Mouse (Mus musculus): ENCODE measurements at regions not wholly inside any gene's neighbourhood (a gene's known extent, or its start where the extent isn't known, plus 50 kb on each side); places are given as distances from the start of the nearest gene placed in this dataset.
A peak's percentile ranks its signal among the peaks of the same experiment; 100 is the strongest.

- DNase-seq: no peak
These were observed 1222.2 kb upstream of the Flrt2 start for GRCm38 (mm10) chr12:94469850-94470249.

DNA sequence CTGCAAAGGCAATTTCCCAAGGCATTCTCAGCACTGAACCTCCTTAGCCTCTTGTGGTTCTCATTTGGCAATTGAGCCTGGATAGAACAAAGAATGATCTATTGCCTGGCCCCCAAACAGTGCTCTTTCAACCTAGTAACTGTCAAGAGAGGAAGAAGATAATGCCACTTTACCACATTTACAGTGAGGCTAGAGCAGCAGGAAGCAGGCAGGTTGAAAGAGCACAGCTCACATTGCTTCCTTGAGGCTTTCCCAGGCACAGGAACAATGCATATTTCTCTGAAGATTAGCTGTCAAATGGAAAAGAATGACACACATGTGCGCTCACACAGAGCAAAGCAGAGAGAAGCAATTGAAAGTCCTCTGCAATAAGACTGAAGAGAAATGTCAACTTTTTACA lies 1221.0 kb upstream of the Flrt2 start:
- DNase-seq: peak in 1 of 2 experiments; percentile 11

DNA sequence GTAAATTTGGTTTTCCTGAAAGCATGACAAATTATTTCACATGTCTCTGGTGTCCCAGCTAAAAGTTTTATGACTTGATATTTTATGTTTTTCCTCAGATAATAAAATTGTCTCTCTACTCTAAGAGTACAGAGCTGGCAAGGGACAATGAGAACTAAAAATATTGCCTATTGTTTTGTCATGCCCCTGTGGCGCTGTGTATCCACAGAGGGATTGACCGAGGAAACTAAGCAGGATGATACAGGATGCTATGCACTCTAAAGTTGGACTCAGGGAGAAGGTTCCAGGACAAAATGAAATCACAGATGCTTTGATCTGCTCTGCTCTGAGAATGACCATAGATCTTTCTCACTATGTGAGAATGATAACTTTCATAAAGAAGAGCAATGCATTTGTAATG lies 1203.3 kb upstream of the Flrt2 start:
- DNase-seq: no peak

DNA sequence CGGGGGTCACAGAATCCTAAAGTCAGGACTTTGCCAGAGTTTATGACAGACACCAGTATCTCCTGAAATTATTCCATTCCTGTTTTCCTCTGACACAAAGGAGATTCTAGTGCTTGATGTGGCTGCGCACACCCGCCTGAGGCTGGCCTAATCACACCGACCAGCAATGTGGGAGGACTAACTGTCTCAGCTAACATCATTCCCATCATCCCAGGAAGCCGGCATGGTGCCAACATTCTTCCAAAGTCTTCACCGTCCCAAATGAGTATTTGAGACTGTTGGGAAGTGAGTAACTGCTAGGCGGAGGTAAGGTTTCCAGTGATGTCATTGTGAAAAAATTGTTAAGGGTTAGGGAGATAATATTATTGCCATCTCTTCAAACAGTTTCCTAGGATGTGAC lies 1183.9 kb upstream of the Flrt2 start:
- no peak for DNase-seq

GRCm38 (mm10) chr12:94509855-94510254 lies 1182.2 kb upstream of the Flrt2 start:
- peak; percentile 1 to 5 for DNase-seq

- no peak for DNase-seq
These were observed 1147.3 kb upstream of the Flrt2 start for GRCm38 (mm10) chr12:94544706-94545105.

DNA sequence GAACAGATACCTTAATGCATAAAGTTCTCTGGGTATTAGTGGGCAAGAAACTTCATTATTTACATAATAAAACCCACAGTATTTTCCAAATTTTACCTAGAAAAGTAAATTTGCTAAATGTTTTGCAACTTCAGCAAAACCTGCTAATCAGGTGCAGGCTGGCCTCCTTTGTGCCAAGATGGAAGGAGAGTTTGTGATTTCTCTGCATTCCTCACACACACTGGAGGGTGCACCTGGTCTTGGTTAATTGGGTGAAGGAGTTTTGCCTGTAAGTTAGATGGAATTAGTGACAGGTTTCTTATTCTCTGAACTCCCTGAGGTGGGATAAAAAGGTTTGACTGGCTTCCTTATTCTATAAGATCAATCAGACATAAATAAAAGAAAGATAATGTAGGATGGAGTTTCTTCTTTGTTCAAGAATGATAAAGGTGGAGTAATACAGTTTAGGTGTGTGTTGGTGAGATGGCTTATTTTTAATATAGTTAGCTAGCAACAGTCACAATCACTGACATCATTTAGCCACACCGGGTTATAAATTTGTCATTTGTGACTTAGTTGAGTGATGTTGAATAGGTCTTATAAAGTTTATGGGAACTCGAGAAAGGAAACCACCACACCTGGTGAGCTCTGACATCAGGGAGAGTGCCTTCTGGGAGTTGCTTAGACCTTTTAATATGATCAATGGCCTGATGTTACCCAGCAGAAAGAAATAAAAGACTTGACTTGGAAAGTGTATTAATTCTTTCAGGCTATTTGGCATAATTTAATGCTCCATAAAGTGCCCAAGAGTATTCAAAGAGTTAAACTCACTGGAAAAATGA lies 1131.4 kb upstream of the Flrt2 start:
- DNase-seq: no peak

GRCm38 (mm10) chr12:94574981-94575380 lies 1117.0 kb upstream of the Flrt2 start:
- no peak for DNase-seq

- DNase-seq: no peak
These were observed 1111.7 kb upstream of the Flrt2 start for GRCm38 (mm10) chr12:94580345-94580744.

- DNase-seq: no peak
These were observed 1107.7 kb upstream of the Flrt2 start for GRCm38 (mm10) chr12:94584309-94584708.

DNA sequence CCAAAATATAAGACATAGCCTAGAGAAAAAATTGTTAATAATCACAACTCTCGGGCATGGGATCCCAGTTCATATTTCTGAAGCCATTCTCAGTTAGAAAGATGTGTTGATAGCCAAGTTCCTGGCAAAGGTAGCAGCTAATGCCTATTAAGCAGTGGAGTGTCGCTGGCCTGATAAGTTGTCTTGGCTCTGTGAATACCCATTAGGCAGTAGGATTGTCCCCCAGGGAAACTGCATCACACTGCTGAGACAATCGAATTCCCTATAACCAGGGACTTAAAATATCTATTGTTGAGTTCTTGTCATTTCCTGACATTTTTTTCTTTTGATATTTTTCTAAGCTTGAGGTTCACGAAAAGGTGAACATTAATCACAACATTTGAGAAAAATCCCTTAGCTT lies 1105.0 kb upstream of the Flrt2 start:
- no peak for DNase-seq

- DNase-seq: no peak
These were observed 1103.4 kb upstream of the Flrt2 start for GRCm38 (mm10) chr12:94588599-94588998.

GRCm38 (mm10) chr12:94589033-94589432 lies 1103.0 kb upstream of the Flrt2 start:
- DNase-seq: no peak

DNA sequence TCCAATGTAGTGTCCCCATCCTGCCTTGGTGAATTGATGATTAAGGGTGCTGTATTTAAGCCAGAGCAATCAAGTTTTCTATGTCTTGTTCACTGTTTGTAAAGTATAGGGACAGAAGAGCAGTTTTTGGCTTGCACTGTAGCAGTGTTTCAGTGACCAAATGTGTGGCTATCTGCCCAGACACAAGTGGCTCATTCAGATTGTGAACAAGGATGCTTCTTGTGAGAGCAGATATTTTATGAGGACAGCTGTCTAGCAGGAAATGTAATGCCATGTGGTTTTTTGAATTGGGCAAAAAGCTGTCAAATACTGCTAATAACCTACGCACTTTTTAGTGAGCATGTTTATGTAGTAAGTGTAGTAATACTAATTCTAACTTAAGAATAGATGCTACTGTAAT lies 1086.5 kb upstream of the Flrt2 start:
- DNase-seq: no peak

DNA sequence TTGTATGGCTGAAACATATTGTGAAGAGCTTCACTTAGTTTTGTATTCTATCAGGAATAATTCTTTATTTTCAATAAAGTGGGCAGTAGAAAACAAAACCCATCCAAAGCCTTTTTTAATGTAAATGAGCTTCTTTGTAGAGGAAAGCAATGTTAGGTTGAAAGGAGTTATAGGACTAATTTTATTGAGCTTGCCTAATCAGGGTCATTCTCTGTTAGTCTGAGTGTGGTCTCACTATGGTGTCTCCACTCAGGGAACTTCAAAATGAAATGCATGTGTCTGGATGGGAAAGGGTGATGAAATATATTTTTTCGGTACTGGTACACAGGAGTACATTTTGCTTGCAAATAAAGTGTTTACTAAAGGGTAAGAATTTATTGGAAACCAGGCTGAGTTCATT lies 1055.5 kb upstream of the Flrt2 start:
- no peak for DNase-seq

DNA sequence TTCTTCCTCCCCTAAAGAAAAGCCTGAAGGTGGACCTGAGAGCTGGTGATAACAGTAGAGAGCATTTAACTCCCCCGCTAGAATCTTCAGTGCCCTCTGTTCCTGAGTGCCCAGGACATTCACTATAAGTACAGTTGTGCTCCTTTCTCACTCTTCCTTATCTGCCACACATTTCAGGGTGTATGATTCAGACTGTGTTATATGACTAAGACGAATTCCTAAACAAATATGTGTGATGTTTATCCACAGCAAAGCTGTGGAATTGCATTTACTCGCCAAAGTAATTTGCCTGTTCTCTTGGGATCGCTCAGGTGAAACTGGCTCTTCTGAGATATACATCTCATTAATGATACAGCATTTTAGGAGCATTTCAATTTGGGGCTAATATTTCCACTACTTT lies 1051.9 kb upstream of the Flrt2 start:
- no peak for DNase-seq

DNA sequence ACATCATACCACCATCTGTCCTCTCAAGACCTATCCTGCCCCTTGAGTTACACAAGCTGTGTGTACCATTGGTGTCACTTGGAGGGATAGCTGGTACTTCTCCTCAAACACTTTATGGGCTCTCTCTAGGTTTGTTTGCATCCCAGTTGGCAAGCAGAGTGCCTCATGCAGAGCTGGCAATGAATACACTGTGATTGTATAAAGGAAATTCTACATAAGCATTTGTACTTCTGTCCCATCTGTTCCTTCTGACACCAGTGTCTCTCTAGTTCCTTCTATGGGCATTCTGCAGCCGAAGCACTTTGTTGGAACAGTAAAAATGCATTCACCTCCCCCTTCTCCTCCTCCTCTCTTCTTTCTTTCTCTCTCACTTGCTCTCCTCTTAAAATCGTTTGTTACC lies 1046.7 kb upstream of the Flrt2 start:
- DNase-seq: no peak

DNA sequence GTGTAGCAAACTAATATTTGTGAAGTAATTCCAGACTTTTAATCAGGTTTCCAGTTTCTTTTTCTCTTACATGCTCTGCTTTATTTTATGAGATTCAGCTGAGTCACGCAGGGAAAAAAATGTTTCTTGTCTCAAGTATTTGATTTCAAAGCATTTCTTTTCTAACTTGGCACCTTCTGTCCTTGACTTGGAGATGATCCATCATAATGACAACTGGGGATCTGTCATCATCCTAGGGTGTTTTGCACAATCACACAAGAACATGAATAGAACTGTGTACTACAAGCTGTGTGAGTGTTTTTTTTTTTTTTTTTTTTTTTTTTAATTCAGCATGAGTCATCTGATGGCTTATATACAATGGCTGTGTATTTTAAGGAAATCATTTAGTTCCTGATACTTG lies 1022.0 kb upstream of the Flrt2 start:
- DNase-seq: no peak

GRCm38 (mm10) chr12:94674925-94675324 lies 1017.1 kb upstream of the Flrt2 start:
- no peak for DNase-seq

- no peak for DNase-seq
These were observed 1000.5 kb upstream of the Flrt2 start for GRCm38 (mm10) chr12:94691341-94692029.

DNA sequence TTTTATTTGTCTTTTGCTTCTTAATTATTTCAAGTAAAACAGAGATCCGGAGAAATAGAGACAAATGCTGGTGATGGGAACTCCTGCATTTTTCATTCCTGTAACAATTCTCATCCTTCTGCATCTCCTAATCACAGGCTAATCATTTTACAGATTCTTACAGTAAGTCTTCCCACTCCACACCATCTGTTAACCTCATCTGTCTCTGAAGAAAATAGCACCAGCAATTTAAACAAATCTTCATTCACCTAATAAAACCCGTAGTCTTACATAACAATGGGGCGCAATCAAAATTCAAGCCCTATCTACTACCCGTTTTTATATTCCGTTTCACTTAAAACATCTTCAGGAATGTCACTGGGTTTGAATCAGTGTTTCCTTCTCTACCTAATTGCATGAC lies 960.6 kb upstream of the Flrt2 start:
- no peak for DNase-seq

GRCm38 (mm10) chr12:94733179-94733578 lies 958.8 kb upstream of the Flrt2 start:
- no peak for DNase-seq

DNA sequence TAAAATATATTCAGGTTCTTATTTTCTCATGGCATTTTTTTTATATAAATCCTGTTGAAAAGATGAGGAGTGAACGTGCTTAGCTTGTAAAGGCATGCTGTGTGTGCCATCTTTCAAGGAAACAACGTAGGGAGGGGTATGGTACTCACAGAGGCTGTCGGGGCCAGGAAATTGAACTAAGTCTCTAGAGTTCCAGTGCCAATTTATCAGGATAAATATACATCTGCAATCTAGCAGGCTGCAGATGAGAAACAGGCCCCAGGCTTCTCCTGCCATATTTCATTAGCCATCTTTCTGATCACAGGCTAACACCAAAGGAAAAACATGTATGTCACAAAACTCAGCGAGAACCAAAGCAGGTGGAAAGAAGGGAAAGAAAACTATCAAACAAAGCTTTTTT lies 954.8 kb upstream of the Flrt2 start:
- DNase-seq: no peak

GRCm38 (mm10) chr12:94749747-94750515 lies 942.1 kb upstream of the Flrt2 start:
- no peak for DNase-seq
